Mouse (Mus musculus): ENCODE measurements around the gene Fuom. TPM values are rescaled to one million over a fixed set of nuclear protein-coding genes. Genes with fewer than 3 reads are reported as not detected.

The Fuom gene
- polyA plus RNA-seq, 1 experiment: 2.7 TPM

GRCm38 (mm10) chr7:140096055-140096454 lies 6.2 kb downstream of the Fuom start:
- TF ChIP-seq POLR2A (IDR thresholded peaks at IDR 0.05; ENCODE audit: control insufficient read depth, low read depth, low read length) (no peak), CTCF (IDR thresholded peaks at IDR 0.05; ENCODE audit: control insufficient read depth, insufficient read depth, insufficient replicate concordance, low read depth, low read length) (no peak)
- Histone ChIP-seq H3K36me3 (ENCODE audit: control insufficient read depth, insufficient read depth, low read length) (no peaks in the 10 kb centered on the region), H3K27me3 (ENCODE audit: control insufficient read depth, insufficient read depth, low read length) (no peaks in the 10 kb centered on the region), H3K27ac (ENCODE audit: control insufficient read depth, insufficient read depth, low read depth, low read length) (no peak overlapping the region), H3K4me3 (ENCODE audit: control insufficient read depth, low read depth, low read length) (no peak overlapping the region), H3K4me1 (ENCODE audit: control insufficient read depth, insufficient read depth, low read length) (no peaks in the 10 kb centered on the region; the same call in 1 of the 2 replicates)

GRCm38 (mm10) chr7:140095556-140095955 lies 6.7 kb downstream of the Fuom start:
- no peak overlapping the region for H3K27ac ChIP-seq (ENCODE audit: control insufficient read depth, insufficient read depth, low read depth, low read length)

DNA sequence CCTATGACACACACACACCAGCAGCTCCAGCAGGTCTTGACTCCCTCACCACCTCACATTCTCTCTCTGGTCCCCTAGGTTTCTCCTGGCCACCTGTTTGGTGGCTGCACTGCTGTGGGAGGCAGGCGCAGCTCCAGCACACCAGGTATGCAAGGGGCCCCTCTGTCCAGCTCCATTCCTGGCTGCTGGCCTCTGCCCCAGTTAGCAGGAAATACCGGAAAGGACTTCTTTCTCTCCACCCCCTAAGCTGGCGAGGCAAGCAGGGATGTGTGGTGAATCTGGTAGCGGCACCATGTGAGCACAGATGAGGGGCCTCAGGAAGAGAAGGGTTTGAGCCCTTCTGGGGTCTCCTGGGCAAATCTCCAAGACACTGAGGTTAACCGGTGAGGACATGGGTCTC lies 7.3 kb downstream of the Fuom start:
- Histone ChIP-seq H3K4me3 (ENCODE audit: control insufficient read depth, low read depth, low read length) (no peak overlapping the region), H3K4me1 (ENCODE audit: control insufficient read depth, insufficient read depth, low read length) (no peaks in the 10 kb centered on the region), H3K36me3 (ENCODE audit: control insufficient read depth, insufficient read depth, low read length) (no peaks in the 10 kb centered on the region), H3K27me3 (ENCODE audit: control insufficient read depth, insufficient read depth, low read length) (no peaks in the 10 kb centered on the region), H3K27ac (ENCODE audit: control insufficient read depth, insufficient read depth, low read depth, low read length) (no peak overlapping the region)
- no peak for TF ChIP-seq CTCF (IDR thresholded peaks at IDR 0.05; ENCODE audit: control insufficient read depth, insufficient read depth, insufficient replicate concordance, low read depth, low read length)
- no peak for TF ChIP-seq POLR2A (IDR thresholded peaks at IDR 0.05; ENCODE audit: control insufficient read depth, low read depth, low read length)

More at GRCm38 (mm10) chr7:140095556-140095955, 6.7 kb downstream of the Fuom start:
- TF ChIP-seq CTCF (IDR thresholded peaks at IDR 0.05; ENCODE audit: control insufficient read depth, insufficient read depth, insufficient replicate concordance, low read depth, low read length): no peak
- no peak for TF ChIP-seq POLR2A (IDR thresholded peaks at IDR 0.05; ENCODE audit: control insufficient read depth, low read depth, low read length)
- H3K4me3 ChIP-seq (ENCODE audit: control insufficient read depth, low read depth, low read length): no peak overlapping the region
- no peaks in the 10 kb centered on the region for H3K36me3 ChIP-seq (ENCODE audit: control insufficient read depth, insufficient read depth, low read length)
- H3K4me1 ChIP-seq (ENCODE audit: control insufficient read depth, insufficient read depth, low read length): no peaks in the 10 kb centered on the region
- no peaks in the 10 kb centered on the region for H3K27me3 ChIP-seq (ENCODE audit: control insufficient read depth, insufficient read depth, low read length)

DNA sequence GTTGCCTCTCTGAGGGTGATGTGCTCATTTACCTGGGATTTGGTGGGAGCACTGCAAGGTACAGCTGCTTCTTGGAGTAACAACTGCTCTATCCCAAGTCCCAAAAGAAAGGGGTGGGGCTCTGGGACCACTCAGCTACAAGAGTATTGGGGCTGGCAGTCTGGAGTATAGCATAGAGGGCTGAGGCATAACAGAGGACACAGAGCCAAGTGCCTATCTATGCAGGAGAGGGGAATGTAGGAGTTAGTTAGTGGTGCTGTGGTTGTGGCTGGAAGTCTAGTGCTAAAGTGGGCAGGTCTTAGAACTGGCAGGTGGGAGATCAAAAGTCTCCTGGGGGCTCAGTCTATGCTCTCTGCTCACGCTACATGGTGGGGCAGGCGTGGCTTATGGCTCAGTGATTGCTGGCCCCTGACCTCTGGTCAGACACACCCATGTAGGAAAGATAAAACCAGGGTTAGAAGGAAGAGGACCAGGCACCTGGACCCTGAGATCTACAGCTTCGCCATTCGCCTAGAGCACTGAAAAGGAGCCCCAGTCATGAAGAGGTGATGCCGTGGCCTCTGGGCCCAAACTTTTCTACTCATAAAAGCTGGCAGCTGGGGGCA lies 9.2 kb downstream of the Fuom start, which contains the start of gene Prap1:
Prap1 (plus strand) TSS at position 472 of the 605 bp plus-strand sequence.
- no peak for TF ChIP-seq CTCF (IDR thresholded peaks at IDR 0.05; ENCODE audit: control insufficient read depth, insufficient read depth, insufficient replicate concordance, low read depth, low read length)
- no peak for TF ChIP-seq POLR2A (IDR thresholded peaks at IDR 0.05; ENCODE audit: control insufficient read depth, low read depth, low read length)
- Histone ChIP-seq H3K27ac (ENCODE audit: control insufficient read depth, insufficient read depth, low read depth, low read length) (no peak within 1 kb of the TSS), H3K4me1 (ENCODE audit: control insufficient read depth, insufficient read depth, low read length) (no peaks in the 10 kb centered on the region), H3K27me3 (ENCODE audit: control insufficient read depth, insufficient read depth, low read length) (no peaks in the 10 kb centered on the region), H3K4me3 (ENCODE audit: control insufficient read depth, low read depth, low read length) (no peak within 1 kb of the TSS), H3K36me3 (ENCODE audit: control insufficient read depth, insufficient read depth, low read length) (no peaks in the 10 kb centered on the region)

- Histone ChIP-seq H3K27ac (ENCODE audit: control insufficient read depth, insufficient read depth, low read depth, low read length) (no peak overlapping the region), H3K27me3 (ENCODE audit: control insufficient read depth, insufficient read depth, low read length) (no peaks in the 10 kb centered on the region), H3K4me1 (ENCODE audit: control insufficient read depth, insufficient read depth, low read length) (no peaks in the 10 kb centered on the region), H3K36me3 (ENCODE audit: control insufficient read depth, insufficient read depth, low read length) (no peaks in the 10 kb centered on the region), H3K4me3 (ENCODE audit: control insufficient read depth, low read depth, low read length) (no peak overlapping the region)
- TF ChIP-seq POLR2A (IDR thresholded peaks at IDR 0.05; ENCODE audit: control insufficient read depth, low read depth, low read length): no peak
Observed at GRCm38 (mm10) chr7:140090601-140091000, 11.6 kb downstream of the Fuom start.

GRCm38 (mm10) chr7:140082242-140082678 lies 20.0 kb downstream of the Fuom start, which contains the start of gene Caly:
Gene Caly (minus strand): TSS chr7:140082548.
- TF ChIP-seq CTCF (IDR thresholded peaks at IDR 0.05; ENCODE audit: control insufficient read depth, insufficient read depth, insufficient replicate concordance, low read depth, low read length) (no peak), POLR2A (IDR thresholded peaks at IDR 0.05; ENCODE audit: control insufficient read depth, low read depth, low read length) (no peak)
- no peak within 1 kb of the TSS for H3K27ac ChIP-seq (ENCODE audit: control insufficient read depth, insufficient read depth, low read depth, low read length)
- no peaks in the 10 kb centered on the region for H3K36me3 ChIP-seq (ENCODE audit: control insufficient read depth, insufficient read depth, low read length)
- peak within 1 kb of the TSS; percentile 85 for H3K4me3 ChIP-seq (ENCODE audit: control insufficient read depth, low read depth, low read length)
- no peaks in the 10 kb centered on the region for H3K27me3 ChIP-seq (ENCODE audit: control insufficient read depth, insufficient read depth, low read length)
- H3K4me1 ChIP-seq (ENCODE audit: control insufficient read depth, insufficient read depth, low read length): peaks cover 21% of the 10 kb centered on the region

DNA sequence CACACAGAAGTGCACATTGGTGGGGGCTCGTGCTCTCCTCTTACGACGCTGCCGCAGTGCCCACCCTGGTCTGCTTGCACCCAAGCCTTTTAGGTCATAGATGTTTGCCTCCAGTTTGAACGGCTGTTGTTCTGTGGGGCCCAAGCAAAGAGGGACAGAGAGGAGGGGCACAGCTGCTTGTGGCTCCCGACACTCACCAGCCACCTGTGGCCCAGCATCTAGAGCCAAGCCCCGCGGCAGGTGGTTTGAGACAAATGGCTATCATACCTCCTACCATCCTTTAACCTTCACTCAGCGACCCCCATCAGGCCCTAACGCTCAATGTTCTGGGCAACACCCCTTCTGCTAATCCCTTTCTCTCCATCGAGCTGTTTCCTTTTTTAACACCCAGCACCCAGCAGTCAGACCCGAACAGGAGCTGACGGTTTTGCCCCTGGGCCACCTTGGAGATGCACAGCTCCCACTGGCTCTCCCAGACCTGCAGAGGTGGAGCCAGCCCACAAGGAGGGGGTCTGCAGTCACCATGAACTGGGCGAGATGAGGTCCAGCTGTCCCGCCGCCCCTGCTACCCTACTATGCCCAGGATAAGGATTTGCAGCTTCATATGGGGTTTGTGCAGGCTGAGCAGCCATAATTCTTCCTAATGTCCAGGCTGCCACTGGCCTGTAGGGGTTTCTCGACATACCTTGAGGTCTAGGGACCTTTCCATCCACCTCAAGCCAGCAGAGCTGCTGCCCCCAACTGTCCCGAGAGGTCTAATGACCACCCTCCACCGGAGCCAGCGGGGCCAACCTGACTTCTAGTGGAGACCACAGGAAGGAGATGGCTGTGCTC lies 20.6 kb downstream of the Fuom start:
- H3K4me3 ChIP-seq (ENCODE audit: control insufficient read depth, low read depth, low read length): peak overlapping the region; percentile 85
- no peak overlapping the region for H3K27ac ChIP-seq (ENCODE audit: control insufficient read depth, insufficient read depth, low read depth, low read length)
- no peaks in the 10 kb centered on the region for H3K27me3 ChIP-seq (ENCODE audit: control insufficient read depth, insufficient read depth, low read length)
- H3K4me1 ChIP-seq (ENCODE audit: control insufficient read depth, insufficient read depth, low read length): peaks cover 21% of the 10 kb centered on the region
- no peak for TF ChIP-seq CTCF (IDR thresholded peaks at IDR 0.05; ENCODE audit: control insufficient read depth, insufficient read depth, insufficient replicate concordance, low read depth, low read length)
- no peak for TF ChIP-seq POLR2A (IDR thresholded peaks at IDR 0.05; ENCODE audit: control insufficient read depth, low read depth, low read length)
- no peaks in the 10 kb centered on the region for H3K36me3 ChIP-seq (ENCODE audit: control insufficient read depth, insufficient read depth, low read length)
